Mouse (Mus musculus): Measurements from ENCODE around the gene Tmcc3.
"Not testable (repeated sequence)": the region's sequence is repeated elsewhere in the genome, so short reads cannot be mapped to it uniquely, and the experiment has no call there.

DNA sequence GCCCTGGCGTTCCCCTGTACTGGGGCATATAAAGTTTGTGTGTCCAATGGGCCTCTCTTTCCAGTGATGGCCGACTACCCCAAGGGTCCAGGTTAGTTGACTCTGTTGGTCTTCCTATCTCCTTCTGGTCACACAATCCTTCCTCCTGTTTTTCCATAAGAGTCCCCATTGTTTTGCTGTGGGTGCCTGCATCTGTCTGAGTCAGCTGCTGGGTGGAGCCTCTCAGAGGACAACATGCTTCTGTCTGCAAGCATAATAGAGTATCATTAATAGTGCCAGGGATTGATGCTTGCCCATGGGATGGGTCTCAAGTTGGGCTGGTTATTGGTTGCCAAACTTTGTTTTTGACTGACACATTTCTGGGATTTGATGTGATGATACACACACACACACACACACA is 288.1 kb downstream of the Tmcc3 start:
- TF ChIP-seq EP300, CTCF (IDR thresholded peaks at IDR 0.05; ENCODE audit: low read depth): not testable (repeated sequence)

Data from heart, postnatal 0 days (tissue).